Mouse (Mus musculus): ENCODE results near the gene Grin3b.
A peak's percentile ranks its signal among the peaks of the same experiment; 100 is the strongest.

The Grin3b gene

GRCm38 (mm10) chr10:79970415-79971182 is at the start of gene Grin3b:
Gene Grin3b, plus strand, starts transcription at chr10:79970715.
- no peak for DNase-seq (ENCODE audit: low read depth)

DNA sequence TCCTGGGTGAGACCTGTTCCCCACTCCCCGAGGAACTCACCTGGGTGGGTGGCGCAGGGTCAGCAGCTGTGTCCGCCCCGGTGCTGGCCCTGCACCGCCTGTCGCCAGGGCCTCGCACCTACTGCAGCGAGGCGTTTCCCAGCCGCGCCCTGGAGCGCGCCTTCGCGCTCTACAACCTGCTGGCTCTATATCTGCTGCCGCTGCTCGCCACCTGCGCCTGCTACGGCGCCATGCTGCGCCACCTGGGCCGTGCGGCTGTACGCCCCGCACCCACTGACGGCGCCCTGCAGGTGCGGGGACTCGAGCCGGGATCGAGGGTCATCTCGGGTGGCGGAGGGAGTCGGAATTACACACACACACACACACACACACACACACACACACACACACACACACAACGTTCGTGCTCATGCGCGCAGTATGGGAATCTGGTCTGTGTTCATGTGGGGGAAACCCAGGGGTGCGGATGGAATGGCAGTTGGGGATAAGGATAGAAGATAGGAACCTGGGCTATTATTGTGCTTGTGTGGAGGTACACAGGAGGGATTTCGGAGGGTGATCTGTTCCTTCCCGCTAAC is 49.5 kb upstream of the Grin3b start, which contains the start of gene R3hdm4:
Gene R3hdm4, minus strand, starts transcription at position 251 of the 578 bp plus-strand sequence.
- no peak for DNase-seq (ENCODE audit: low read depth)

GRCm38 (mm10) chr10:79921572-79921971 is 48.9 kb upstream of the Grin3b start:
- DNase-seq (ENCODE audit: low read depth), result no peak

GRCm38 (mm10) chr10:79924998-79925784 is 45.3 kb upstream of the Grin3b start:
- DNase-seq (ENCODE audit: low read depth), result peak; percentile 58

DNA sequence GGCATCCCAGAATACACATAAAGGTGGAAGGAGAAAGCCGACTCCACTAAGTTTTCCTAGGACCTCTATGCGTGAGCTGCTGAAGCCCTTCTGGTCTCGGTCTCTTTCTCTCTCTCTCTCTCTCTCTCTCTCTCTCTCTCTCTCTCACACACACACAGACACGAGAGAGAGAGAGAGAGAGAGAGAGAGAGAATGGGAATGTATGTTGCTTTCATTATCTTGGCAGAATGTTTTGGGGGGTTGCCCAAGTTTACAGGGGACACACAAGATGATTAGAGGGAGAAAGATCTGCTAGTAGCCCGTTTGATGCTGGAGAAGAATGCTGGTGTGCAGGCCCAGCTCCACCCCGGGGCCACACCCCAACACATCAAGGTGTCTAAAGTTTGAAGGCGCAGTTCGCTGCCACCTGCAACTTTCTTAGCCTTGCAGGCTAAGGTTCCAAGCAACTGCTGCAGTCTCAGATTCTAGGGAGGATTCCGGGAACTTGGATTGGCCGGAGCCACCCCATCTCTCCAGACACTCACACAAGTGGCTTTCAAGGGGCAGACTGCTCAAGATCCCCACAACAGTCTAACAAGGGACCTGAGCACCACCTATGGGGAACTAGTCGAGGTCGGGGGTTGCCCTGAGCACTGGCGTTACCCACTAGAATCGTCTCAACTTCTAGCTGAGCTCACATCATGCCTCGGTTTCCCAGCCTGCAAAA is 44.6 kb upstream of the Grin3b start:
- DNase-seq (ENCODE audit: low read depth), result no peak

- DNase-seq (ENCODE audit: low read depth), result peak; percentile 71
These were observed 43.8 kb upstream of the Grin3b start, which contains the start of gene Arid3a for GRCm38 (mm10) chr10:79926491-79927323. Gene Arid3a, plus strand, starts transcription at chr10:79927043.

DNA sequence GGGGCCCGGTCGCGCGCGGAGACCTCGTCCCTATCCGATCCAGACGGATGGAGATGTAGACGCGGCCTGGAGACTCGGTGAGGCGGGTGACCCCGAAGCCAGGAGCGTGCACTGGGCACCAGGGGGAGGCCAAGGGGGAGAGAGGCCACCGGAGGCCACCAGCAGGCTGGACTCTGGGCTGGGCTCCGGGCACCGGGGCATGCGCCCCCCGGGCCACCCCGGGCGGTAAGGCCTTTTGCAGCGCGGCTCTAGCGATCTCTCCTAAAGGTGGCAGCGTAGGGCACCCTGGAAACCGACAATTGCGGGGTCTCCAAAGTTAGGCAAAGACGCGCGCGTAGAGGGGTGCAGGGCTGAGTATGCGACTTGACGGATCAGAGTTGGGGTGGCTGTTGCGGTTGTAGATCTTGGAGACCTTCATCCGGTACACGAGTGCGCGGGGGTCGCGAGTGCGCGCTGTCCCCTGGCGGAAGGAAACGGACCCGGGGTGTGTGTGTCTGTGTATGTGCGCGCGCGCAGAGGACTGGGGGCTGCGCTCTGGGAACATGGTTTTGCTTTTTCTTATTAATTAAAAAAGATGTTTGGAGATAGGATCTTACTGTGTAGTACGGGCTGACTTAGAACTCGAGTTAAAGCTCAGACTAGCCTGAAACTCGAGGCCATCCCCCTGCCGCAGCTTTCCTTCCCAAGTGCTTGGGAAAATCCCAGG is 43.0 kb upstream of the Grin3b start:
- DNase-seq (ENCODE audit: low read depth), result no peak

GRCm38 (mm10) chr10:79928030-79928694 is 42.4 kb upstream of the Grin3b start:
- DNase-seq (ENCODE audit: low read depth), result no peak

GRCm38 (mm10) chr10:79928907-79929701 is 41.4 kb upstream of the Grin3b start:
- DNase-seq (ENCODE audit: low read depth), result no peak

- DNase-seq (ENCODE audit: low read depth), result no peak
These were observed 40.3 kb upstream of the Grin3b start for GRCm38 (mm10) chr10:79929967-79930825.

- no peak for DNase-seq (ENCODE audit: low read depth)
These were observed 39.7 kb upstream of the Grin3b start for GRCm38 (mm10) chr10:79930826-79931186.

- DNase-seq (ENCODE audit: low read depth), result no peak
These were observed 38.7 kb upstream of the Grin3b start for GRCm38 (mm10) chr10:79931797-79932196.

DNA sequence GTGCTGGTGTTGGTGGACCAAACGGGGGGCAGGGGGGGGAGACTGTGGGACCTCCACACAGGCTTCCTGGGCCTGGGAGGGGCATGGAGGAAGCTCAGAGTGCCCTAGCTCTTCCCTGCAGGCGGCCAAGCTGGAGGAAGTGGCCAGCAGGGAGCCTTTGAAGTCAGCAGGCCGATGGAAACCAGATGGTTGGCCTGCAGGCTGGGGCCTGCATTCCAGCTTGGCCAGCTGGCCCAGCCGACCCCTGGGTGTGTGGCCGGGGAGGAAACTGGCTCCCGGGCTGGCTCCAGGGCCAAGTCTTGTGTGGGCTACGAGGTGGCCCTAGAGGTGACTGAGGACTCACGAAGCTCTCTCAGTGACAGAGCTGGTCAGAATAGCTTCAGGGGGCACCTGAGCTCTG is 37.8 kb upstream of the Grin3b start:
- DNase-seq (ENCODE audit: low read depth), result peak; percentile 59

DNA sequence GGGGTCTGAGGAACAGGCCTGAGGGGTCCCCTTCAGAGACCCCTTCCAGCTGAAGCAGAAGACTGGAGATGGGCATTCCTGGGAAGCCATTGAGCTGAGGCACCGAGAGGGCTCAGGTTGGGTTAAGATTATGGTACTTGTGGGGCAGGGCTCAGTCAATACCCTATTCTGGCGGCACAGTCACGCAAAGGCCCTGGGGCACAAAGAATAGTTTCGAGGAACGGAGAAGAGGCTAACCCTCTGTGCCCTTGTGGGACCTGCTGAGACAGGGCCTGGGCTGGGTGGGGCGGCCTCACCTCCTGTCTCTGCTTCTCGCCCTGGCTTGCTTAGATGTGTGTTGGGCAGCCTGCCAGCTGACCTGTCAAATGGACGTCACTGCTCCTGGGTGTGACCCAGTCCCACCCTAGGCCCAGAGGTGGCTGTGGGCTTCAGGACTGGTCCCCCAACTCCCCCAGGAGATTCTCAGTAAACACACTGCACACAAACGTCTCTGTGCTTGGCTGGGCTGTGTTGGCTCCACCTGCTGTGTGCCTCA is 37.3 kb upstream of the Grin3b start:
- DNase-seq (ENCODE audit: low read depth), result no peak

DNA sequence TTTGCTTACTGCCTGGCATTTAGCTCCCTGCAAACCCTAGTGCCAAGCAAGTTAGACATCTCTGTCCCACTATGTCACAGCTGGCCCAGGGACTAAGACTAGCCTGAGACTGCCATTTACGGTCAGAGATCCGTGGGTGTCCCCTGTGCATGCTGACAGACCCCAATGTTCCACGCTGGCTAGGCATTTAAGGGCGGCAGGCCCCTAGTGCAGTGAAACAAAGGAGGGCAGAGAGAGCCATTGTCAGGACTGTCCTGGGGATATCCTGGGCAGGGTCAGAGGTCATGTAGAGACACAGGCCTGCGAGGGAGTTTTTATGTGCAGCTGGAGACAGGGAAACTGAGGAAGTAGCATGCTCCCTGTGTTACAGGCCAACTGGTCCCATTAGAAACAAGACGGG is 36.7 kb upstream of the Grin3b start:
- no peak for DNase-seq (ENCODE audit: low read depth)

DNA sequence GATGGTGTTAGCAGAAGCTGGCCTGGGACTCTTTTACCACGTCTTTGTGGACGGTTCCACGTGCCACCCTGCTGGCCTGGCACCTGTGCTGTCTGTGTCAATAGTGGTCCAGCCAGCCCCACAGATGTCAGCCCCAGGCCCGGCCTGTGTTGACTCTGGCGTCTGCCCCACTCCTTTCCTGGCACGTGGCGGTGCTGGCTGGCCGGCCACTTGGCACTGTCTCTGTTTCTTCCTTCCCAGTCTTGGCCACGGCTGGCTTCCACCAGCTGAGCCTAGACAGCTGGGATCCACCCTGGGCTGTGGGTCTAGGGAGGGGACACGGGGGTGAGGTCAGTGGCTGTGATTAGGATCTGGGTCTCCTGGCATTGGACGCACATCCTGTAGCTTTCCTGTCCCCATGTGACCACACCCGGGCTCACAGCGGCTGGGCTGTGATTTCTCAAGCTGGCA is 36.2 kb upstream of the Grin3b start:
- DNase-seq (ENCODE audit: low read depth), result peak; percentile 89

- no peak for DNase-seq (ENCODE audit: low read depth)
These were observed 35.5 kb upstream of the Grin3b start for GRCm38 (mm10) chr10:79934794-79935569.

All from fibroblast of lung, adult 2 months (primary cell).